Mouse (Mus musculus) R1 (cell line): ENCODE data around the gene 4930595D18Rik.

Source experiments
- DNase-seq: peaks from one replicate; pipeline ENCODE4 v3.0.0-alpha.2; 2018; ENCODE audit warnings: low read depth, low spot score

The 4930595D18Rik gene

DNA sequence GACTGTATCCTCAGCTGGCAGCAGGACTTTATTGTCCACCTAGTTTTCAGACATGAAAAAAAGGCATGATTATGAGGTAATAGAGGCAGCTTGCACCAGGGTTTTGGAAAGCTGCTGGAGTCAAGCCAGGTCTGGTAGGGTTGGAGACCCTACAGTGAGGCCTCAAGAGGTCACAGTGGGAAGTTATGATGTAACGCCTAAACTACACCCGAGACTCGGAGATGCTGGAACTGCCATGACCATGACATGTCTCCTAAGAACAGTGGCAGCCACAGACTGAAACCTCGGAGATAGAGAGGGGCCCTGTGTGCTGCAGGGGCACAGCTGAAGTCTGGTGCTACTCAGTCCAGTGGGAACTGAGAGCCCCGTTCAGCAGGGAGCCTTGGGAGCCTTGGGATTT lies at the start of gene 4930595D18Rik:
Gene 4930595D18Rik (minus strand): TSS at position 16 of the 400 bp plus-strand sequence.
- DNase-seq: no peak

GRCm38 (mm10) chr12:111233798-111234197 lies 49.5 kb upstream of the 4930595D18Rik start:
- DNase-seq: peak; percentile 27

DNA sequence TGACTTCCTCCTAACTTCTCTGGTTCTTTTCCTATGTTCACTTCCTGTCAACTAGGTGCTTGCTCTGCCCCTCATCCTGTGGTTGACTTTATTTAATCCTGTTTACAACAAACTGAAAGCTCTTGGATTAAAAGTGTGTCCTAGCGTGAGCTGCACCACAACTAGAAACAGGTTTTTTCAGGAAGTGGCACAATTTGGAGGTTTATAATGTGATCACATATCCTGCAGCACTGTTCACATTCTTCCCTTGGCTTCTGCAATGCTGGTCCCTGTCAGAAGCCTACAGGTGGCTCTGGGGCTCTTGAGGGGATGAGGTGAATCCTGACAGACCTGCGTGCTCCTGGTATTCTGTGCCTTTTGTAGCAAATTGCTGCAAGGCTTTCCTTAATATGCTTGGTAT lies 46.5 kb upstream of the 4930595D18Rik start:
- DNase-seq: no peak

DNA sequence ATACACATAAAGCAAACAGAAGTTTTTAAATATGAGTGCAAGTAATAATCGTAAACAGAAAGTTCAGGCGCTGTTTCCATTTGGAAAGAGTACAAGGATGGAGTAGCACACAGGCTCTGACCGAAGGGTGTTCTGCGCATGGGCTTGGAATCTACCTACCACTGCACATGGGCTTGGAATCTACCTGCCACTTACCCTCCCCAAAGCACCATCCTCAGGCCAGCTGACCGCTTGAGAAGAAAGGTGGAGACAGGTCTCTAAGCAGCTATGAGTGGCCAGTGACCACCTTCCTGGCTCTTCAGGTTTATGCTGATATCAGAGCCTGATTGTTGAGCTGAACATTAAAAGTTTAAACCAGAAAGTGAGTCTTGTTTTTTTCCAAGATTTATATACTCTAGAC lies 44.2 kb upstream of the 4930595D18Rik start:
- no peak for DNase-seq

- no peak for DNase-seq
These were observed 43.1 kb upstream of the 4930595D18Rik start for GRCm38 (mm10) chr12:111227410-111227809.

DNA sequence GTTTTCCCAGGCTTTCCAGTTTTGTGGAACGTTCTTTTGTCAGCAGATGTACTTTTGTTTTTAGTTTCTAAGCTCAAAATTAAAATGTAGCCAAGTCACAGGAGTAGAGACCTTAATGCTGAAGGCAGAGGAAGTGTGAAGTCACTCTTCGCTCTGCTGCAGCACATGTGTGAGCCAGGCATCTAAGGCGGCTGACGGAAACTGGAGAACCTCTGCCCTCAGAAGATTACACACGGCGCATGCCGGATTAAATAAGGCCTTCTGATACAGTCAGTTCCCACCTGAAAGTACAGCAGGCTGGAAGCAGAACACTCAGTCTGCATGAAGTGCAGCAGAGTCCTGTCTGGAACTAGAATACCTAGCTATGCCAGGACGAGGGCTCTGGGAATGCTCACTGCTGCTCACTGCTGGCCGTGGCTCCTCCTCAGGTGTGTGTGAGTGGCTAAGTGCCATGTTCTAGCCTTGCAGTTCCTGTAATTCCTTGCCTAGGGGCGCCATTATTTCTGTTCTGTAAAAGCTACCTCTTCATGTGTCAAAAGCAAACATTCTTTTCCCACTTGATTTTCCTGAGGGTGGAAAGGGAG lies 41.0 kb upstream of the 4930595D18Rik start:
- no peak for DNase-seq

DNA sequence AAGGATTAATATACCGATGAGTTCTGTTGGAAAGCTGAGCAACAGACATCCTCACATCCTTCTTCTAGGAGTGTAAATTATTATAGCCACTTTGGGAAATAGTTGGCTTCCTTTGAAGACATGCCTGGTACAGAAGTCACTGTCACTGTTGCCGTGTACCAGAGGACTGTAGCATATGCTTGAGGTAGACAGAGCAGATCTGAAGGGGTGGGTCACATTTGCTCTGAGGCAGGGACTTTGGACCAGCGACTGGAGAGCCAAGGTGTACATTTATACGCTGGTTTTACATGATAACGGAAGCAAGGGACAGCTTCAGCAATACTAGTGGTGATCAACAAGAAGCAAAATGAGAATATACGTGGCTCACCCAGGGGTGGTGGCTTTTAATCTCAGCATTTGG lies 34.6 kb upstream of the 4930595D18Rik start:
- no peak for DNase-seq

DNA sequence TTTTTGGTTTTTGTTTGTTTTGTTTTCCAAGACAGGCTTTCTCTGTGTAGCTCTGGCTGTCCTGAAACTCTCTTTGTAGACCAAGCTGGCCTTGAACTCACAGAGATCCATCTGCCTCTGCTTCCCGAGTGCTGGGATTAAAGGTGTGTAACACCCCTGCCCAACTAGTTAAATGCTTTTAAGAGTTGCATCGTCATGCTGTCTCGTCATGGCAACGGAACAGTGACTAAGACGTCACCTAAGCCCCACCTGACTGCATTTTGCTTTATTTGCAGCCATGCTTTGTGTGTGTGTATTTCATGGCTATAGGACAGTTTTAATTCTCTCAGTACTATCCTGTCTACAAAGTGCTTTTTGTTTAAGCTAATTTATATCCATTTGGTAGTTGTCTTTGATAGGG lies 27.4 kb upstream of the 4930595D18Rik start:
- peak; percentile 37 for DNase-seq

DNA sequence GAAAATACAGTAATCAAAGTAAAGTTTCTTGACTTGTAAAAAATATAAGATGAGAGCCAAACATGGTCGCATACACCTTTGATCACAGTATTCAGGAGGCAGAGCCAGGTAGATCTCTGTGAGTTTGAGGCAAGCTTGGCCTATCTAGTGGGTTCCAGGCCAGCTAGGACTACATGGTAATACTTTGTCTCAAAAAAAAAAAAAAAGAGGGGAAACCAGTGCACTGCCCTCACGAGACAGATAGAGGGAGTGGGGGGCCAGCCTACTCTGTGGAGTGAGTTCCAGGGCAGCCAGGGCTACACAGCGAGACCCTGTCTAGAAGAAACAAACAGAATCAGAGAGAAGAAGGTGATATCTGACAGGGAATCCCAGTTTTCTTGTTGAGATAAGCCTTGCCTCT lies 23.4 kb upstream of the 4930595D18Rik start:
- DNase-seq: no peak

DNA sequence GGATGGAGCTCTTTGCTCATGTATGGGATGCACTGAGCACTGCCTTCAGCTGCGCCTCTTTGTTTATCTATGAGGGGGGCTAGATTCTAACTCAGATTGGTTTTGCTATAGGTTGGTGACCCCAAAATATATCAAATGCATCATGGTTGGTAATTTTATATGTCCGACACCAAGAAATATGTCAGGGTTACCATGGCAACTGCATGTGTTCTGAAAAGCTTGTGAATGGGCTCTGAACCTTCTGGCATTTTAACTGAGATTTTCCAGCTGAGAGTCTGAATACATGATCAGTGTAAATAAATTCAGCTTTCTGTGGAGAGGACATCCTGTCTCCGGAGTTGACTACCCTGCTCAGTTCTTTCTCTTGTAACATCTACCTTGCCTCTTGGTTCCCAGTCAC lies 19.7 kb upstream of the 4930595D18Rik start:
- DNase-seq: no peak

GRCm38 (mm10) chr12:111203076-111203475 lies 18.8 kb upstream of the 4930595D18Rik start:
- no peak for DNase-seq

DNA sequence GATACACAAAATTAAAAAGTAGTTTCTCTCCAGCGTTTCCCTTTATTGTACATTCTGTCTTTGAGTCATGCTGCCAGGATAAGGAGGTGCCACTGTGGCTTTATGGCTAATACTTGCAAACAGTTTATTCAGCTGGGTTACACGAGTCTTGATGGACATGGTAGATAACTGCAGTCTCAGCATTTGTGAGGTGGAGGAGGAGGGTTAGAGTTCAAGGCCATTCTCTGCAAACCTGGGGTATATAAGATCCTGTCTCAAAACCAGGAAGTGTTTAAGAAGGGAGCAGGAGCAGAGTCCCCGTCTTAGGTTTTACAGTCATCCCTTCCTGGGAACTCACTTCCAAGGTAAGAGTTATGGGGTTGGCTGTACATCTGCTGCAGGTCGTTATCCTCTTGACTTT lies 12.3 kb upstream of the 4930595D18Rik start:
- DNase-seq: no peak

GRCm38 (mm10) chr12:111193331-111193730 lies 9.0 kb upstream of the 4930595D18Rik start:
- no peak for DNase-seq

DNA sequence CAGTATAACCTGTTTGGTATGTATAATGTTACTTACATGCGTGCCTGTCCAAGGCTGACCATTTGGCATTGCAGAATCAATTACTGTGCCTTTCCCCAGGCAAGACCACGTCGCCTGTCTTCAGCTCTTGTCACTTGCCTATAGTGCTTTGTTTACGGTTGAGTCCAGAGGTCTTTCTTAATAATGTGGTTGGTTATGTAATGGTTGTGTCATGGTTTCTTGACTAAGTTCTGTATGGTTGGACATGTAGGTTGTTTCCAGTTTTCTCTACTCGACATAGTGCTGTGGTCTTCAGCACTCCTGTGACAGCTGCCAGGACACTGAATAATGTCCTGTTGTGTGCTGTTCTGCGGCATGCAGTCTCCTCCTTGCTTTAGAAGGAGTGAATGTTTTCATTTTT lies 8.5 kb upstream of the 4930595D18Rik start:
- DNase-seq: no peak

GRCm38 (mm10) chr12:111190891-111191290 lies 6.6 kb upstream of the 4930595D18Rik start:
- DNase-seq: no peak

GRCm38 (mm10) chr12:111190355-111190754 lies 6.1 kb upstream of the 4930595D18Rik start:
- no peak for DNase-seq

DNA sequence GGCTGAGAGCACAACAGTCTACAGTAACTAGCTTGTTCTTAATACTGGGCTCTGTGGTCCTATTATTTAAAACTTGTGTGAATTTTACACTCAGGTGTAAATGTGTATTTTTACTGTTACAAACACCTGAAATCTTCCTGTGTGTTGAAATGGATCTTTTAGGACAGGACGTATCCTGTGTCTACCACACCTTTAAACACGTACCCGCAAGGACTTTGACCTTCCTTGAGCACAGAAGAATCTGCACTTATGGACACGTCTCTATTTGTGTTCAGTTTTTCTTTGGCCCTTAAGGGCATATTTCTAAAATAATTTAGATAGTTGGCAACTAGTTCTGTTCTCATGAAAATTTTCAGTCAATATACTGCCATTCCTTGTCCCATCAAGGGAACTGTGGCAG lies 4.0 kb upstream of the 4930595D18Rik start:
- no peak for DNase-seq

DNA sequence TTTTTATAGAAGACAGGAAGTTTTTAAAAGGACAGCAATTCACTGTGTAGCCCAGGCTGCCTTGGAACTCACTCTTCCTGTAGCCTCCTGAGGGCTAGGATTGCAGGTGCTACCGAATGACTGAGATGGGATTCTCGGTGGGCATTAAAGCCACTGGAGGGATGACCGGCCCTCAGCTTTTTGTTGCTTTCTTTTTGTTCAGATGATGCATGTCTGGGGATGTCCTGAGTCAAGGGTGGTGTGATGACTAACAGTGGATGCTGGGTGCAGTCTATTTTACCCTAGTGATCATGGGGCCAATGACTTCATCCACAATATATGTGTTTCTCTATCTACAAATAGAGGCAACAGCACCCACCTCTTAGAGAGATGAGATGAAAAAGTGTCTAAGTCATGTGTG lies 2.7 kb upstream of the 4930595D18Rik start:
- no peak for DNase-seq

GRCm38 (mm10) chr12:111182378-111182777 lies 1.9 kb downstream of the 4930595D18Rik start:
- no peak for DNase-seq

DNA sequence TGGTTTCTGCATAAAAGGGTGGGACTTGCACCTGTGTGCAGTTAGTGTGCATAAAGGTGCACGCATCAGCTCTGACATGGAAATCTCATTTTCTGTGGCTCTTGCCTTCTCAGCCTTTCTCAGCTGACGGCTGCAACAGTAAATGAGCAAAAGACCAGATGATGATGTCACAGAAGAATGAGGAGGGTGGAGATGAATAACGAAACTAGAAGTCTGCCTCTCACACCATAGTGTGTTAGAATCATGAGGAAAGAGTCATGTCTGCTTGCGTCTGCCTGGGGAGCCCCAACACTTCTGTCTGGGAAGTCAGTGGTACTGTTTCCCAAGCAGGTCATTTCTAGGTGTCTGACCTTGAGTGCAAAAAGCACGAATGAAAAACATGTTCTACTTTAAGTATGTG lies 2.4 kb downstream of the 4930595D18Rik start:
- no peak for DNase-seq

DNA sequence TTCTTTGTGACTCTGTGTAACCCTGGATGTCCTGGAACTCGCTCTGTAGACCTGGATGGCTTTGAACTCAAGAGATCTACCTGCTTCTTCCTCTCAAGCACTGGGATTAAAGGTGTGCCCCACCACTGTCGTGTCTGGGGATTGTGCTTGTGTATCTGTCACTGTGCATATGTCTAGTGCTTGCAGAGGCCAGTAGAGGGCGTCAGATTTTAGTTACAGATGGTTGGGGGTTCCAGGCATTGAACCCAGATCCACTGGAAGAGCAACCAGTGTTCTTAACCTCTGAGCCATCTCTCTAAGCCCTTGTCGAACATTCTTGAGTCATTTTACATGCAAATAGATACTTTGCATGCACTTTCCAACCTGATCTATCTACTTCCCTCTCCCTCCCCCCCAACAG lies 5.5 kb downstream of the 4930595D18Rik start:
- DNase-seq: peak; percentile 56

DNA sequence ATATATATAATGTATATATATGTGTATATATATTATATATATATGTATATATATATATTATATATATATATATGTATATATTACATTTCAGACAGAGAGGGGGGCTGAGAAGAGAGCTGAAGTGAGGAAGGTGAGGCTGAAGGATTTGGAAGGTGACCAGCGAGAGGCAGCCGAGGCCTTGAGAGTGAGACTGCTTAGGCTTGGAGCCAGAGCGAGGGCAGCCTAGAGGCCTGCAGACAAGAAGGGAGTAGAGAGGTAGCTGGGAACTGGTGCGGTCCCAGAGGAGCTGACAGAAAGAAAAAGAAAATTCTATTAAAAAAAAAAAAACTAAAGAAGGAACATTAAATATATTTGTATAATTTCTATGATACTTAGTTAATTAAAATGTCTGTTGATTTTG lies 15.4 kb downstream of the 4930595D18Rik start:
- no peak for DNase-seq

DNA sequence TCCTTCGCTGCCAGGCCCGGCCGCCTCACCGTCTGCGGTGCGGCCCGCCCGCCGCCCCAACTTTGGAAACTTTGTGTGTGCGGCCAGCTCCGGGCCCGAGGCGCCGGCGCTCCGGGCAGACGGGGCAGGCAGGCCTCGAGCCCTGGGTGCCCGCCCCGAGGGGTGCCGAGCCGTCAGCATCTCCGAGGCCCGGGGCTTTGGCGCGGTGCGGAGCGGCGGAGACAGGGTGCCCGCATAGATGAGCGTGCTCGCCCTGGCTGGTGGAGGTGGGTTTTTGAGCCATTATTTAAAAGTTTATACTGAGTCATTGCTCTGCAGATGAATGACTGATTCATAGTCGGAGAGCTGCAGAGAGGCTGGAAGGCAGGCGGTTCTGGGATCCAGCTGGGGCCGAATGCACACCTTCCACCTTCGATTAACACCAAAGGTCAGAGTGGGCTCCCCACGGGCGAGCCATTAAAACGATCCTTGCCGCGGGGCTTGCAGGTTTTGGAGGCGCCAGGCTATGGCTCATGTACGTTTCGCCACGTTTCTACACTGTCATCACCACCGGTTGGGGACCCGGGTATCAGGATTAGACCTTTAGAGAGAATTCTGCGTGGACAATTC lies 17.5 kb downstream of the 4930595D18Rik start:
- peak; percentile 50 for DNase-seq
